Mouse (Mus musculus) c-Kit-positive CD71-negative TER-119-negative erythroid progenitor cells, embryonic 14.5 days (primary cell): Measurements from ENCODE around the gene Evi5.

Experiments
- DNase-seq: peaks from one replicate; pipeline ENCODE4 v3.0.0-alpha.2; 2013; ENCODE audit warnings: low read depth

Gene Evi5

GRCm38 (mm10) chr5:107802621-107803020 lies 72.3 kb downstream of the Evi5 start:
- DNase-seq: no peak

GRCm38 (mm10) chr5:107801234-107801633 lies 73.7 kb downstream of the Evi5 start:
- no peak for DNase-seq

GRCm38 (mm10) chr5:107798290-107798689 lies 76.6 kb downstream of the Evi5 start:
- no peak for DNase-seq

- no peak for DNase-seq
These were observed 81.0 kb downstream of the Evi5 start for GRCm38 (mm10) chr5:107793927-107794326.

GRCm38 (mm10) chr5:107793258-107793657 lies 81.6 kb downstream of the Evi5 start:
- DNase-seq: no peak

GRCm38 (mm10) chr5:107792516-107792915 lies 82.4 kb downstream of the Evi5 start:
- no peak for DNase-seq

GRCm38 (mm10) chr5:107791966-107792365 lies 82.9 kb downstream of the Evi5 start:
- DNase-seq: no peak

GRCm38 (mm10) chr5:107789492-107789891 lies 85.4 kb downstream of the Evi5 start:
- no peak for DNase-seq

- DNase-seq: no peak
These were observed 87.0 kb downstream of the Evi5 start for GRCm38 (mm10) chr5:107787682-107788443.

- no peak for DNase-seq
These were observed 92.5 kb downstream of the Evi5 start for GRCm38 (mm10) chr5:107782360-107782759.

- DNase-seq: no peak
These were observed 96.1 kb downstream of the Evi5 start for GRCm38 (mm10) chr5:107778763-107779162.

GRCm38 (mm10) chr5:107777545-107777830 lies 97.4 kb downstream of the Evi5 start:
- DNase-seq: no peak

GRCm38 (mm10) chr5:107776777-107777544 lies 97.9 kb downstream of the Evi5 start:
- DNase-seq: no peak

GRCm38 (mm10) chr5:107775875-107776274 lies 99.0 kb downstream of the Evi5 start:
- no peak for DNase-seq

GRCm38 (mm10) chr5:107772049-107772448 lies 102.9 kb downstream of the Evi5 start:
- DNase-seq: no peak

- no peak for DNase-seq
These were observed 106.7 kb downstream of the Evi5 start for GRCm38 (mm10) chr5:107768224-107768623.

- no peak for DNase-seq
These were observed 109.0 kb downstream of the Evi5 start for GRCm38 (mm10) chr5:107765946-107766345.

- DNase-seq: no peak
These were observed 110.4 kb downstream of the Evi5 start for GRCm38 (mm10) chr5:107764486-107764885.

- no peak for DNase-seq
These were observed 111.2 kb downstream of the Evi5 start for GRCm38 (mm10) chr5:107763674-107764073.

GRCm38 (mm10) chr5:107759121-107759520 lies 115.8 kb downstream of the Evi5 start:
- peak; percentile 64 for DNase-seq

- no peak for DNase-seq
These were observed 118.8 kb downstream of the Evi5 start for GRCm38 (mm10) chr5:107756072-107756471.

- no peak for DNase-seq
These were observed 120.2 kb downstream of the Evi5 start for GRCm38 (mm10) chr5:107754740-107755139.

GRCm38 (mm10) chr5:107753656-107754055 lies 121.3 kb downstream of the Evi5 start:
- no peak for DNase-seq
